Mouse (Mus musculus) MEL (cell line): ENCODE measurements around the gene Gramd4. TPM values are rescaled to one million over a fixed set of nuclear protein-coding genes. Genes with fewer than 3 reads are reported as not detected.

Experiments used
- DNase-seq: peaks from one replicate; pipeline ENCODE4 v3.0.0; 2011; ENCODE audit warnings: low read depth, low spot score
- H3K27ac ChIP-seq: 2 replicates; pipeline ENCODE4 v1.5.1; 2012; ENCODE audit warnings: low read depth, mild to moderate bottlenecking, control low read depth, low read length, moderate library complexity; ENCODE audit not compliant: control insufficient read depth
- H3K27me3 ChIP-seq, 2 experiments: fragments of 150-350 bp in 1 of 2; sonication (generic) in 1 of 2; 2 replicates each; pipeline ENCODE4 v1.6.1; 2012; ENCODE audit warnings: low read length in 2 of 2, mild to moderate bottlenecking in 2 of 2, improper control_type of control experiment in 1 of 2, moderate library complexity in 1 of 2; ENCODE audit not compliant: insufficient read depth in 2 of 2, control insufficient read depth in 1 of 2
- H3K36me3 ChIP-seq, 2 experiments: 2 replicates each; pipeline ENCODE4 v1.6.1; 2012 to 2014; ENCODE audit warnings: low read length in 2 of 2, improper control_type of control experiment in 1 of 2, inconsistent platforms in 1 of 2, mild to moderate bottlenecking in 1 of 2; ENCODE audit not compliant: insufficient read depth in 2 of 2, control insufficient read depth in 1 of 2
- H3K4me1 ChIP-seq, 2 experiments: fragments of 150-350 bp in 1 of 2; sonication (generic) in 1 of 2; 2 replicates each; pipeline ENCODE4 v1.6.1; 2012; ENCODE audit warnings: low read length in 2 of 2, improper control_type of control experiment in 1 of 2, mild to moderate bottlenecking in 1 of 2; ENCODE audit not compliant: insufficient read depth in 2 of 2, control insufficient read depth in 1 of 2
- H3K4me3 ChIP-seq, 2 experiments: fragments of 150-350 bp in 1 of 2; sonication (generic) in 1 of 2; 2 replicates each; pipeline ENCODE4 v1.5.1; 2012; ENCODE audit warnings: low read depth in 2 of 2, low read length in 2 of 2, mild to moderate bottlenecking in 2 of 2, moderate library complexity in 2 of 2, control low read depth in 1 of 2, improper control_type of control experiment in 1 of 2; ENCODE audit not compliant: control insufficient read depth in 1 of 2, insufficient read depth in 1 of 2
- H3K79me2 ChIP-seq: 2 replicates; pipeline ENCODE4 v1.6.1; 2012; ENCODE audit warnings: mild to moderate bottlenecking, low read length, moderate library complexity; ENCODE audit not compliant: control insufficient read depth, poor library complexity, insufficient read depth
- H3K9ac ChIP-seq: 2 replicates; pipeline ENCODE4 v1.6.1; 2012; ENCODE audit warnings: low read depth, mild to moderate bottlenecking, control low read depth, low read length, moderate library complexity; ENCODE audit not compliant: control insufficient read depth, poor library complexity, severe bottlenecking
- H3K9me3 ChIP-seq: fragments of 150-350 bp; sonication (generic); replicated peaks from 2 replicates; pipeline ENCODE4 v1.6.1; 2012; ENCODE audit warnings: mild to moderate bottlenecking, low read length, improper control_type of control experiment, moderate library complexity; ENCODE audit not compliant: insufficient read depth
- BHLHE40 ChIP-seq: IDR thresholded peaks from 2 replicates; pipeline ENCODE4 v1.6.1; 2012; ENCODE audit warnings: low read depth, mild to moderate bottlenecking, inconsistent platforms, low read length, improper control_type of control experiment, borderline replicate concordance
- CHD1 ChIP-seq: IDR thresholded peaks from 2 replicates; pipeline ENCODE4 v1.6.1; 2012; ENCODE audit warnings: low read depth, mild to moderate bottlenecking, inconsistent platforms, low read length, improper control_type of control experiment
- CHD2 ChIP-seq: IDR thresholded peaks from 2 replicates; pipeline ENCODE4 v1.6.1; 2011; ENCODE audit warnings: low read length, improper control_type of control experiment
- E2F4 ChIP-seq: IDR thresholded peaks from 2 replicates; pipeline ENCODE4 v1.6.1; 2011; ENCODE audit warnings: low read depth, low read length, improper control_type of control experiment, borderline replicate concordance
- ELF1 ChIP-seq: IDR thresholded peaks from 2 replicates; pipeline ENCODE4 v1.6.1; 2014; ENCODE audit warnings: low read depth, mild to moderate bottlenecking, inconsistent platforms, low read length, improper control_type of control experiment, moderate library complexity
- EP300 ChIP-seq, 2 experiments: IDR thresholded peaks; 2 replicates each; pipeline ENCODE4 v1.6.1; 2011; ENCODE audit warnings: improper control_type of control experiment in 2 of 2, low read length in 2 of 2, low read depth in 1 of 2, mild to moderate bottlenecking in 1 of 2
- HCFC1 ChIP-seq: IDR thresholded peaks from 2 replicates; pipeline ENCODE4 v1.6.1; 2012; ENCODE audit warnings: low read depth, mild to moderate bottlenecking, inconsistent platforms, low read length, improper control_type of control experiment, moderate library complexity
- MAX ChIP-seq: IDR thresholded peaks from 2 replicates; pipeline ENCODE4 v1.6.1; 2011; ENCODE audit warnings: low read length, improper control_type of control experiment
- MEF2A ChIP-seq: IDR thresholded peaks from 2 replicates; pipeline ENCODE4 v1.6.1; 2014; ENCODE audit warnings: low read depth, mild to moderate bottlenecking, inconsistent platforms, low read length, improper control_type of control experiment; ENCODE audit not compliant: poor library complexity, insufficient replicate concordance, severe bottlenecking; ENCODE audit errors: extremely low read depth
- MXI1 ChIP-seq: IDR thresholded peaks from 2 replicates; pipeline ENCODE4 v1.6.1; 2011; ENCODE audit warnings: mild to moderate bottlenecking, low read depth, low read length, improper control_type of control experiment
- MYB ChIP-seq: IDR thresholded peaks from 2 replicates; pipeline ENCODE4 v1.6.1; 2011; ENCODE audit warnings: mild to moderate bottlenecking, low read depth, low read length, improper control_type of control experiment
- NRF1 ChIP-seq: IDR thresholded peaks from 2 replicates; pipeline ENCODE4 v1.6.1; 2014; ENCODE audit warnings: low read depth, mild to moderate bottlenecking, inconsistent platforms, low read length, improper control_type of control experiment, moderate library complexity; ENCODE audit not compliant: poor library complexity, insufficient read depth, severe bottlenecking
- POLR2A ChIP-seq, 2 experiments: IDR thresholded peaks; 2 replicates each; pipeline ENCODE4 v1.6.1; 2011 to 2012; ENCODE audit warnings: low read length in 2 of 2, mild to moderate bottlenecking in 2 of 2, control low read depth in 1 of 2, improper control_type of control experiment in 1 of 2, low read depth in 1 of 2, moderate library complexity in 1 of 2; ENCODE audit not compliant: control insufficient read depth in 1 of 2, insufficient read depth in 1 of 2, poor library complexity in 1 of 2
- POLR2AphosphoS2 ChIP-seq: IDR thresholded peaks from 2 replicates; pipeline ENCODE4 v1.6.1; 2011; ENCODE audit warnings: low read length, improper control_type of control experiment
- POLR2AphosphoS5 ChIP-seq: IDR thresholded peaks from 2 replicates; pipeline ENCODE4 v1.6.1; 2012; ENCODE audit warnings: low read depth, borderline replicate concordance, mild to moderate bottlenecking, inconsistent platforms, low read length, moderate library complexity, mixed read lengths
- SIN3A ChIP-seq: IDR thresholded peaks from 2 replicates; pipeline ENCODE4 v1.6.1; 2012; ENCODE audit warnings: low read length, improper control_type of control experiment, inconsistent platforms
- TAL1 ChIP-seq: IDR thresholded peaks from 2 replicates; pipeline ENCODE4 v1.6.1; 2012; ENCODE audit warnings: mild to moderate bottlenecking, inconsistent platforms, low read length, moderate library complexity, mixed read lengths
- TBP ChIP-seq: IDR thresholded peaks from 2 replicates; pipeline ENCODE4 v1.8.0; 2011; ENCODE audit warnings: low read depth, low read length, improper control_type of control experiment
- TCF12 ChIP-seq: IDR thresholded peaks from 2 replicates; pipeline ENCODE4 v1.6.1; 2014; ENCODE audit warnings: low read depth, mild to moderate bottlenecking, inconsistent platforms, low read length, improper control_type of control experiment, moderate library complexity
- USF1 ChIP-seq: IDR thresholded peaks from 2 replicates; pipeline ENCODE4 v1.6.1; 2014; ENCODE audit warnings: low read depth, mild to moderate bottlenecking, inconsistent platforms, low read length, improper control_type of control experiment, moderate library complexity
- ZC3H11A ChIP-seq: IDR thresholded peaks from 2 replicates; pipeline ENCODE4 v1.6.1; 2012; ENCODE audit warnings: low read depth, mild to moderate bottlenecking, inconsistent platforms, low read length, improper control_type of control experiment
- ZMIZ1 ChIP-seq: IDR thresholded peaks from 2 replicates; pipeline ENCODE4 v1.6.1; 2012; ENCODE audit warnings: low read depth, mild to moderate bottlenecking, inconsistent platforms, low read length, improper control_type of control experiment, moderate library complexity
- polyA plus RNA-seq, 2 experiments: library from polyadenylated mRNA; stranded (reverse) in 1 of 2; unstranded in 1 of 2; fragments of >175 nt in 1 of 2; fragments of >200 nt in 1 of 2; gene quantifications; 2 replicates each; pipeline versions ENCODE4 v1.2.1 to v1.2.4; 2012; ENCODE audit warnings: low replicate concordance in 2 of 2, low read depth in 1 of 2; ENCODE audit not compliant: insufficient read length in 2 of 2, insufficient read depth in 1 of 2, missing spikeins in 1 of 2
- total RNA-seq: library from RNA; depleted of rRNA; stranded (reverse); fragments of 300-350 nt; gene quantifications from 2 replicates; pipeline ENCODE4 v1.2.3, GENCODE M21; 2012

Gene Gramd4
- total and polyA plus RNA-seq, 3 experiments, result 35.2 to 43.1 (median 38.0) TPM

- H3K4me1 ChIP-seq, result peaks cover 16 to 27% of the 10 kb centered on the region in 2 experiments
- no peaks in the 10 kb centered on the region for H3K9me3 ChIP-seq
- H3K27me3 ChIP-seq, result no peaks in the 10 kb centered on the region
- H3K36me3 ChIP-seq, result peaks cover 0 to 21% of the 10 kb centered on the region in 2 experiments
- TF ChIP-seq ELF1 (no peak), ZMIZ1 (no peak), MXI1 (no peak), TCF12 (no peak), E2F4 (no peak), MEF2A (no peak), POLR2AphosphoS5 (no peak), CHD2 (no peak), ZC3H11A (no peak), BHLHE40 (no peak), NRF1 (no peak), POLR2A (IDR thresholded peaks at IDR 0.05; ENCODE audit: control insufficient read depth in 1 of 2, insufficient read depth in 1 of 2, low read depth in 1 of 2, low read length in 2 of 2, poor library complexity in 1 of 2) (no peak), POLR2AphosphoS2 (no peak), TAL1 (no peak), USF1 (no peak), EP300 (IDR thresholded peaks at IDR 0.05; ENCODE audit: low read depth in 1 of 2, low read length in 2 of 2) (no peak), MAX (no peak)
- no peak overlapping the region for H3K9ac ChIP-seq
- H3K79me2 ChIP-seq, result no peaks in the 10 kb centered on the region; the same call in 1 of the 2 replicates
- no peak for DNase-seq
- H3K27ac ChIP-seq, result no peak overlapping the region
- no peak overlapping the region for H3K4me3 ChIP-seq
Observed at GRCm38 (mm10) chr15:86101585-86101984, 44.1 kb downstream of the Gramd4 start.

GRCm38 (mm10) chr15:86102308-86102707 is 44.8 kb downstream of the Gramd4 start:
- no peak overlapping the region for H3K9ac ChIP-seq
- no peaks in the 10 kb centered on the region for H3K9me3 ChIP-seq
- H3K36me3 ChIP-seq, result peaks cover 0 to 21% of the 10 kb centered on the region in 2 experiments
- H3K27ac ChIP-seq, result no peak overlapping the region
- H3K79me2 ChIP-seq, result no peaks in the 10 kb centered on the region; the same call in 1 of the 2 replicates
- TF ChIP-seq CHD1, result no peak
- TF ChIP-seq POLR2AphosphoS2, result no peak
- no peak for TF ChIP-seq TCF12
- no peak for TF ChIP-seq ELF1
- no peak for TF ChIP-seq ZC3H11A
- no peak for TF ChIP-seq SIN3A
- no peak for TF ChIP-seq MYB
- no peak for TF ChIP-seq POLR2A (IDR thresholded peaks at IDR 0.05; ENCODE audit: control insufficient read depth in 1 of 2, insufficient read depth in 1 of 2, low read depth in 1 of 2, low read length in 2 of 2, poor library complexity in 1 of 2)
- no peak for TF ChIP-seq HCFC1
- no peak for TF ChIP-seq TBP
- TF ChIP-seq, all 39 proteins: peak for 0
- Histone ChIP-seq H3K4me1 (peaks cover 16 to 27% of the 10 kb centered on the region in 2 experiments), H3K27me3 (no peaks in the 10 kb centered on the region), H3K4me3 (no peak overlapping the region)
- DNase-seq, result no peak
